Mouse (Mus musculus) liver, embryonic 16.5 days (tissue): ENCODE results near the gene Marco. TPM values are rescaled to one million over a fixed set of nuclear protein-coding genes. Genes with fewer than 3 reads are reported as not detected.

ENCODE experiments used
- ATAC-seq: fragments of 200-750 bp; cut with Nextera tagmentation; 2 replicates; pipeline ENCODE4 v1.8.0; 2017; ENCODE audit warnings: low read depth, mild to moderate bottlenecking, moderate number of reproducible peaks, moderate library complexity
- H3K27ac ChIP-seq: fragments of 300-500 bp; sonication (generic); 2 replicates; pipeline ENCODE4 v1.5.1; 2014; ENCODE audit warnings: mild to moderate bottlenecking, low read length
- H3K27me3 ChIP-seq: fragments of 300-500 bp; sonication (generic); 2 replicates; pipeline ENCODE4 v1.6.1; 2014; ENCODE audit warnings: low read depth, low read length, mixed read lengths; ENCODE audit not compliant: control insufficient read depth, insufficient read depth
- H3K36me3 ChIP-seq: fragments of 300-500 bp; sonication (generic); 2 replicates; pipeline ENCODE4 v1.6.1; 2014; ENCODE audit warnings: mild to moderate bottlenecking; ENCODE audit not compliant: control insufficient read depth, insufficient read depth
- H3K4me1 ChIP-seq: fragments of 300-500 bp; sonication (generic); 2 replicates; pipeline ENCODE4 v1.6.1; 2014; ENCODE audit warnings: low read depth, low read length, mixed read lengths; ENCODE audit not compliant: control insufficient read depth
- H3K4me2 ChIP-seq: fragments of 300-500 bp; sonication (generic); 2 replicates; pipeline ENCODE4 v1.6.1; 2014; ENCODE audit warnings: low read depth, low read length, mixed read lengths
- H3K4me3 ChIP-seq: fragments of 300-500 bp; sonication (generic); 2 replicates; pipeline ENCODE4 v1.5.1; 2014; ENCODE audit warnings: low read depth, mild to moderate bottlenecking, low read length
- H3K9ac ChIP-seq: fragments of 300-500 bp; sonication (generic); 2 replicates; pipeline ENCODE4 v1.6.1; 2014; ENCODE audit warnings: low read depth, low read length
- H3K9me3 ChIP-seq: fragments of 300-500 bp; sonication (generic); replicated peaks from 2 replicates; pipeline ENCODE4 v1.6.1; 2016; ENCODE audit warnings: low read length; ENCODE audit not compliant: control insufficient read depth
- WGBS: fragments of 180-500 bp; shearing (Covaris S2); extraction: QIAGEN DNeasy Blood & Tissue Kit; methylation state at CpG from one replicate; pipeline ENCODE4 v1.1.7; 2014; ENCODE audit not compliant: insufficient replicate concordance; 5-methylcytosine and 5-hydroxymethylcytosine counted together
- polyA plus RNA-seq: library from polyadenylated mRNA; unstranded; fragments of >200 nt; fragmentation: Nextera tagmentation; extraction: Ambion mirVana; gene quantifications from 2 replicates; pipeline ENCODE4 v1.2.1, GENCODE M21; 2015

The Marco gene
- polyA plus RNA-seq, 1 experiment from 2014 or later = 50.8 TPM

DNA sequence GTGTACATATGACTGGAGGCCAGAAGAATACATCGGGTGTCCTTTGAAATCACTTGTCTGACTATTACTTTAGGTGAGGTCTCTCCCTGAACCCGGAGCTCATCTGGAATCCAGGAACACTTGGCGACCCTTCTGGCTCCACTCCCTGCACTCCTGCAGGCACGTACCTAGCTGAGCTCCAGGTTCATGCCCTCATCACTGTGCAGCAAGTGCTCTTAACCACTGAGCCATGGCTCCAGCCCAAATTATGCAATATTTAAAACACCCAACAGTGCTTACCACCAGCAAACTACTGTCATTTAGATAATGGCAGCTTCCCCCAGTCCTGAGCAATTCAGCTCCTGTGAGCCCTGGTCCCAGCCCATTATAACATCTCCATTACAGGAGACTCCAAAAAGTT, 4.2 kb upstream of the Marco start:
- no peak overlapping the region for H3K27ac ChIP-seq
- no peaks in the 10 kb centered on the region for H3K36me3 ChIP-seq
- no peaks in the 10 kb centered on the region for H3K9me3 ChIP-seq
- WGBS = 65% methylated on average over 4 of the region's 4 CpGs
- no peaks in the 10 kb centered on the region for H3K27me3 ChIP-seq
- H3K4me2 ChIP-seq = no peak overlapping the region
- no peak for ATAC-seq
- no peak overlapping the region for H3K4me3 ChIP-seq
- no peak overlapping the region for H3K9ac ChIP-seq
- no peaks in the 10 kb centered on the region for H3K4me1 ChIP-seq

DNA sequence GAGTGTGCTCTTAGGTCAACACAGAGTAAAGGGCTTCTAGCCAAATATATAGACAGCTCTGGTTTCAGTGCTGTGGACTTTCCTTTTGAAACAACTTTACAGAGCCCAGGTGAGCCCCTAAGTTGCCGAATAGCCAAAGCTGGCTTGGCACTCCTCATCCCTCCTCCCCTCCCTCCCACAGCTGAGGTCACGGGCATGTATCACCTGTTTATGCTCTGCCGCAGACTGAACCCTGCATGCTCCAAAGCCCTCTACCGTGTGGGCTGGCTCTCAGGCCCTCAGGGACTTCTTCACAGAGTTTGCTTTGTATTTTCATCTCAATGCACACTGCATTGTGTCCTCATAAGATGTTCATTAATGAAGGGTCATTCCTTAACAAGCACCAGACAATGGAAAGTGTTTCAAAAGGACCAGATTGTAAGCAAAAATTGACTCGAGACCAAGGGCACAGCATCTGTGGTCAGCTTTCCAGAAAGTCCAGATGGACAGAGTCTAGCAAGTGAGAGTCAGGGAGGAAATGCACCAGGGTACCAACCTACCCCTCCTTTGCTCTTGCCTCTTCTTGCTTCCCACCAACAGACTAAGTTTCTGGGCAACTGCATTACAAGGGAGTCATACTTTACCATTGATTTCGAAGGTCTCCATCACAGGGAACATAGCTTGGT, 646 bp downstream of the Marco start:
- Histone ChIP-seq H3K4me3 (no peak overlapping the region), H3K4me1 (no peaks in the 10 kb centered on the region), H3K27me3 (no peaks in the 10 kb centered on the region), H3K4me2 (no peak overlapping the region), H3K9ac (no peak overlapping the region), H3K9me3 (no peaks in the 10 kb centered on the region), H3K27ac (no peak overlapping the region), H3K36me3 (no peaks in the 10 kb centered on the region)
- ATAC-seq = no peak
- WGBS = 59% methylated on average over 6 of the region's 6 CpGs

DNA sequence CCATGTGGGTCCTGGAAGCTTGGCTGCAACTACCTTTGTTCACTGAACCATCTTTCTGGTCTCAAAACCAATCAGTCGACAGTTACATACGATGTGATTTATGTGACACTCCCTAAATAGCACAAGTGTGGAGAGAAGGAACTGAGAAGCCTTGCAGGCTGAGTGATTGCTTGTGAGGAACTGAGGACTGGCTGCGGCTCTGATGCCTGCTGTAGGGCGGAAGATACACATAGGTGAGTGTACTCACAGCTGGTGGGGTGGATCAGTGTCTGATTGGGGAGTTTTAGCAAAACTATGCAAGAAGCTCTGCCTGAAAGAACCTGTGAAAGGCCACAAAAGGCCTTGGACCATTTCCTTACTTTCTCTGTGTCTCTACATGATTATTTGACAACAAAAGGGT, 3.3 kb downstream of the Marco start:
- no peaks in the 10 kb centered on the region for H3K27me3 ChIP-seq
- H3K4me3 ChIP-seq = no peak overlapping the region
- no peak overlapping the region for H3K4me2 ChIP-seq
- H3K9ac ChIP-seq = no peak overlapping the region
- H3K36me3 ChIP-seq = no peaks in the 10 kb centered on the region
- H3K9me3 ChIP-seq = no peaks in the 10 kb centered on the region
- no peak for ATAC-seq
- 34% methylated on average over 4 of the region's 4 CpGs for WGBS
- no peak overlapping the region for H3K27ac ChIP-seq
- H3K4me1 ChIP-seq = no peaks in the 10 kb centered on the region

DNA sequence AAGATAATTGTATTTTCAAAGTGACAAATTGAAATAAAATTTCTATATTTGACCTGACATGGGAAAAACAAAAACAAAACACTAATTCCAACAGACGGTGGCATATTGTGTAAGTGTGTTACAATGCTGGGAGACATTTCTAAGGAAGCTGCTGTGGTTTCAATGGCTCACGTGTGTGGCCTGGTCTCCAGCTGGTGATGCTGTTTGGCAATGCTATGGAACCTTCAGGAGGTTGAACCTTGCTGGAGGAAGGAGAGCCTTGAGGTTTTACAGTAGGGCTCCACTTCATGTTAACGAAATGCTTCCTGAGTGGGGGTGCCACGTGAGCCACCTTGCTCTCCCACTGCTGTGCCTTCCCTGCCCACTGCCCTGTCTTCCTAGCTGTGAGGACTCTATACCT, 6.8 kb downstream of the Marco start:
- no peaks in the 10 kb centered on the region for H3K36me3 ChIP-seq
- WGBS = 25% methylated on average over 4 of the region's 4 CpGs
- no peak for ATAC-seq
- H3K4me2 ChIP-seq = no peak overlapping the region
- H3K4me3 ChIP-seq = no peak overlapping the region
- H3K27ac ChIP-seq = no peak overlapping the region
- H3K9ac ChIP-seq = no peak overlapping the region
- H3K9me3 ChIP-seq = no peaks in the 10 kb centered on the region
- no peaks in the 10 kb centered on the region for H3K27me3 ChIP-seq
- no peaks in the 10 kb centered on the region for H3K4me1 ChIP-seq

DNA sequence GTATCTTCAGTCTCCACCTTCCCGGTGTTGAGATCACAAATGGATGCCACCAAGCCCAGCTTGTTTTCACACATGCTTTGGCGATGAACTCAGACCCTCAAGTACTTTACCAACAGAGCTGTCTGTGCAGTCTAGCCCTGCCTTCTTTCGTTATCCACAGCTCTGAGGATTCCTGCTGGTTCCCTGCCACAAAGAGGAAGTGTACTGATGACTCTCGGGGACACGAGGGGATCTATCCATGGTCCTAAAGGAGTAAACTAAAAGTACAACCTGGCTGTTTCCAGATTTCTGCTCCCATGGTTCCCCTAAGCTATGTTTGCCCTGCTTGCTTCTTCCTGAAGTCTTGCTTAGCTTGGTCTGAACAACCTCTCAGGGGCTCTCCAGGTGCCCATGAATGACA, 23.9 kb downstream of the Marco start:
- Histone ChIP-seq H3K4me1 (no peaks in the 10 kb centered on the region), H3K9me3 (no peaks in the 10 kb centered on the region), H3K36me3 (no peaks in the 10 kb centered on the region), H3K4me3 (no peak overlapping the region), H3K4me2 (no peak overlapping the region), H3K9ac (no peak overlapping the region), H3K27ac (no peak overlapping the region), H3K27me3 (no peaks in the 10 kb centered on the region)
- 12% methylated on average over 5 of the region's 5 CpGs for WGBS
- ATAC-seq = no peak

DNA sequence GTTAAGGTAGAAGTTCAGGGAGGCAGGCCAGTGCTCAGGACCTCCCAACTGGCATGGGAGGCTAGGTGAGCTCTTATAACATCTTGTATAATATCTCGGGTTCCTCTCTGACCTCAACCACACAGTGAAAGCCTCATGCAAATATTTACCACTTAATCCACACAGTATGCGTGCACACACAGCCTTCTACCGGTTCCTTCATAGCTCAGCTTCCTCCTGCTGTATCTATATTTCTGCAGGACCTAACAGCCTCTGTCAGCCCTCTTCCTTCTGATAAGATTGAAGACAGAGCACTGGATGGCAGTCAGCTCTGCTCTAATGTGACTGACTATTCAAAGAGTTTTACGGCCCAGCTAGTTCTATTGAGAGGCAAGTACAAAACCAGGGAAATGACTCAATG, 30.0 kb downstream of the Marco start:
- Histone ChIP-seq H3K27me3 (no peaks in the 10 kb centered on the region), H3K9ac (no peak overlapping the region), H3K27ac (no peak overlapping the region), H3K36me3 (no peaks in the 10 kb centered on the region), H3K9me3 (no peaks in the 10 kb centered on the region), H3K4me1 (no peaks in the 10 kb centered on the region), H3K4me3 (no peak overlapping the region), H3K4me2 (no peak overlapping the region)
- 11% methylated on average over 4 of the region's 4 CpGs for WGBS
- no peak for ATAC-seq

DNA sequence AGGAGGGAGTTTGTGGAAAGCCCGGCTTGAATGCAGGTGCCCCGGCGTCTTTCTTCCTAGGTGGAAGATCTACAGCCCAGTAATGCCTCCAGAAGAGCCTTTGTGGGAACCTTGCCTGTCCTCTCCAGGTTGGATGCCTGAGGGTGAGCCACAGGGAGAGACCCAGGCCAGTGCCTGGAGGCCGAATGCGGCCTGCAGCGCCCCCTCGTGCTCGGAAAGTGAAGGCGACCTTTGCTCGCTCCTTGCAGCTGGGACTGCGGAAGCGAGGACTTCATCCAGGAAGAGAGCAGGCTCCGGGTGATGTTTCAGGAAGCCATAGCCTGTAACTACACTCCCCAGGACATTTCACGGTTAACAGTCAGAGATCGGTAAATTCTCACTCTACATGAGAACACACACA, 35.9 kb downstream of the Marco start:
- Histone ChIP-seq H3K36me3 (no peaks in the 10 kb centered on the region), H3K4me1 (no peaks in the 10 kb centered on the region), H3K9ac (no peak overlapping the region), H3K4me2 (no peak overlapping the region), H3K27me3 (no peaks in the 10 kb centered on the region), H3K27ac (no peak overlapping the region), H3K9me3 (no peaks in the 10 kb centered on the region), H3K4me3 (no peak overlapping the region)
- ATAC-seq = no peak
- 14% methylated on average over 15 of the region's 15 CpGs for WGBS

DNA sequence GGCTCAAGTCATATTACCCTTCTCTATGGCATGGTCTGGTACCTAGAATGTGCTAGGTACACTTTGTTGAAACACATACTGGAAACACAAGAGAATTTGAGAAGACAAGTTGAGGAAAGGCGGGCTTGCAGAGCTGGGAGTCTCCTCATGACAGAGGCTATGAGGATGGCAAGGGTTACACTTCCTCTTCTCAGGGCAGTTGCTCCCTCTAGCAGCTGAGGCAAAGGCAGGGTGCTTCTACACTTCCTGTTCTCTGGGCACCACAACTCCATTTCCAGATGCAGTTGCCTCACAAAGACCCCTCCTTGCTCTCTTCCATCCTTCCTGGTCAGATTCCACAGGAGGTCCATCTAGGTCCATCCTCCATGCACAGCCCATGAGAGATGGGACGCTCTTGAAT, 37.5 kb downstream of the Marco start:
- H3K36me3 ChIP-seq = no peaks in the 10 kb centered on the region
- no peak for ATAC-seq
- H3K4me3 ChIP-seq = no peak overlapping the region
- no peaks in the 10 kb centered on the region for H3K9me3 ChIP-seq
- H3K27ac ChIP-seq = no peak overlapping the region
- no peak overlapping the region for H3K4me2 ChIP-seq
- H3K4me1 ChIP-seq = no peaks in the 10 kb centered on the region
- 61% methylated on average over 2 of the region's 2 CpGs for WGBS
- H3K27me3 ChIP-seq = no peaks in the 10 kb centered on the region
- no peak overlapping the region for H3K9ac ChIP-seq

DNA sequence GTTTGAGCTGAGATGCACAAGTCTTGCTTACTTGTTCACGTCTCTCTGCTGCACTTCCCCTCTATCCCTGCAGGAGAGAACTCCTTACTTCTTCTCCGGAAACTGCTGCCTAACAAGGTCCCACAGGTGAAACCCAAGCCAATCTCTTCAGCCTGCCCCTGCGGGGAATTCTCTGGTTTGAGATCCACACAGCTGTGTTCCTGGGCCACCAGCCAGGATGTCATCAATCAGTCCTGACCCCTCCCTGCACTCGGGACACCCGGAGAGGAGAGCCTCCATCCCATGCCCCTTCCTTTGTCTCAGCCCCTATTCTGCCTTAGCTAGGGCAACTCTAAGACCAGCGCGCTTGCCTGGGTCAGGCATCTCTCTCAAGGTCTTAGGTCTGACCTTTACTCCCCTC, 38.1 kb downstream of the Marco start:
- H3K9me3 ChIP-seq = no peaks in the 10 kb centered on the region
- no peaks in the 10 kb centered on the region for H3K36me3 ChIP-seq
- no peaks in the 10 kb centered on the region for H3K4me1 ChIP-seq
- no peak overlapping the region for H3K4me2 ChIP-seq
- no peak for ATAC-seq
- 29% methylated on average over 7 of the region's 7 CpGs for WGBS
- H3K4me3 ChIP-seq = no peak overlapping the region
- H3K9ac ChIP-seq = no peak overlapping the region
- no peaks in the 10 kb centered on the region for H3K27me3 ChIP-seq
- H3K27ac ChIP-seq = no peak overlapping the region
